Mouse (Mus musculus): ENCODE data around the gene Rplp0. TPM values are rescaled to one million over a fixed set of nuclear protein-coding genes. Genes with fewer than 3 reads are reported as not detected.
"Not testable (repeated sequence)": the region's sequence is repeated elsewhere in the genome, so short reads cannot be mapped to it uniquely, and the experiment has no call there.

Gene Rplp0
- polyA plus RNA-seq, 1 experiment from 2014 or later, result 1,345 TPM

GRCm38 (mm10) chr5:115563771-115564585 is 4.7 kb downstream of the Rplp0 start:
- peak overlapping the region; percentile 99; the same call in 1 of the 2 replicates for H3K4me3 ChIP-seq
- H3K27me3 ChIP-seq (ENCODE audit: insufficient read depth, poor library complexity, severe bottlenecking), result no peaks in the 10 kb centered on the region
- H3K27ac ChIP-seq, result no peak overlapping the region
- H3K36me3 ChIP-seq, result peaks cover 44% of the 10 kb centered on the region
- no peaks in the 10 kb centered on the region for H3K9me3 ChIP-seq
- no peak for DNase-seq (ENCODE audit: low spot score)
- 40% methylated on average over 5 of the region's 5 CpGs for WGBS
- H3K4me1 ChIP-seq, result peaks cover 43% of the 10 kb centered on the region

GRCm38 (mm10) chr5:115564737-115565393 is 5.6 kb downstream of the Rplp0 start, which contains the start of gene Gcn1l1:
Gene Gcn1l1, plus strand, starts transcription at chr5:115565254.
- DNase-seq (ENCODE audit: low spot score), result peak; percentile 90
- 6% methylated on average over 55 of the region's 55 CpGs for WGBS
- Histone ChIP-seq H3K9me3 (no peaks in the 10 kb centered on the region), H3K27me3 (ENCODE audit: insufficient read depth, poor library complexity, severe bottlenecking) (no peaks in the 10 kb centered on the region), H3K27ac (peak within 1 kb of the TSS; percentile 93), H3K4me3 (peak within 1 kb of the TSS; percentile 99), H3K36me3 (peaks cover 44% of the 10 kb centered on the region), H3K4me1 (peaks cover 51% of the 10 kb centered on the region)

GRCm38 (mm10) chr5:115565403-115565802 is 6.1 kb downstream of the Rplp0 start:
- WGBS, result under 1% methylated on average over 33 of the region's 46 CpGs
- Histone ChIP-seq H3K27me3 (ENCODE audit: insufficient read depth, poor library complexity, severe bottlenecking) (no peaks in the 10 kb centered on the region), H3K9me3 (no peaks in the 10 kb centered on the region), H3K27ac (peak overlapping the region; percentile 93), H3K36me3 (peaks cover 43% of the 10 kb centered on the region), H3K4me1 (peaks cover 49% of the 10 kb centered on the region), H3K4me3 (peak overlapping the region; percentile 99)
- no peak for DNase-seq (ENCODE audit: low spot score)

GRCm38 (mm10) chr5:115568681-115569080 is 9.4 kb downstream of the Rplp0 start:
- no peak overlapping the region for H3K4me3 ChIP-seq
- DNase-seq (ENCODE audit: low spot score), result no peak
- no peaks in the 10 kb centered on the region for H3K9me3 ChIP-seq
- no peaks in the 10 kb centered on the region for H3K27me3 ChIP-seq (ENCODE audit: insufficient read depth, poor library complexity, severe bottlenecking)
- WGBS, result 59% methylated on average over 10 of the region's 10 CpGs
- peaks cover 53% of the 10 kb centered on the region for H3K4me1 ChIP-seq
- peaks cover 39% of the 10 kb centered on the region for H3K36me3 ChIP-seq
- peak overlapping the region; percentile 59 for H3K27ac ChIP-seq

- Histone ChIP-seq H3K27ac (peak overlapping the region; percentile 59; the same call in 1 of the 2 replicates), H3K4me1 (peaks cover 57% of the 10 kb centered on the region), H3K27me3 (ENCODE audit: insufficient read depth, poor library complexity, severe bottlenecking) (no peaks in the 10 kb centered on the region), H3K9me3 (no peaks in the 10 kb centered on the region), H3K4me3 (no peak overlapping the region), H3K36me3 (peaks cover 41% of the 10 kb centered on the region)
- 65% methylated on average over 11 of the region's 11 CpGs for WGBS
- no peak for DNase-seq (ENCODE audit: low spot score)
These were observed 10.0 kb downstream of the Rplp0 start for GRCm38 (mm10) chr5:115569308-115569707.

GRCm38 (mm10) chr5:115569721-115570120 is 10.5 kb downstream of the Rplp0 start:
- Histone ChIP-seq H3K36me3 (peaks cover 45% of the 10 kb centered on the region), H3K27ac (peak overlapping the region; percentile 59; the same call in 1 of the 2 replicates), H3K9me3 (no peaks in the 10 kb centered on the region), H3K27me3 (ENCODE audit: insufficient read depth, poor library complexity, severe bottlenecking) (no peaks in the 10 kb centered on the region), H3K4me3 (no peak overlapping the region), H3K4me1 (peaks cover 57% of the 10 kb centered on the region)
- WGBS, result 89% methylated on average over 4 of the region's 4 CpGs
- no peak for DNase-seq (ENCODE audit: low spot score)

- no peak overlapping the region for H3K27ac ChIP-seq
- WGBS, result 91% methylated on average over 7 of the region's 7 CpGs
These were observed 11.8 kb downstream of the Rplp0 start for GRCm38 (mm10) chr5:115571086-115571485.

GRCm38 (mm10) chr5:115572679-115573535 is 13.6 kb downstream of the Rplp0 start:
- Histone ChIP-seq H3K9me3 (no peaks in the 10 kb centered on the region), H3K4me1 (peaks cover 37% of the 10 kb centered on the region), H3K27ac (peak overlapping the region; percentile 81), H3K27me3 (ENCODE audit: insufficient read depth, poor library complexity, severe bottlenecking) (no peaks in the 10 kb centered on the region), H3K36me3 (peaks cover 69% of the 10 kb centered on the region), H3K4me3 (0 out of 2 replicates have a peak overlapping the region, but pooled peaks have one; percentile 18)
- peak; percentile 84 for DNase-seq (ENCODE audit: low spot score)
- 49% methylated on average over 17 of the region's 17 CpGs for WGBS

More at GRCm38 (mm10) chr5:115571086-115571485, 11.8 kb downstream of the Rplp0 start:
- Histone ChIP-seq H3K27me3 (ENCODE audit: insufficient read depth, poor library complexity, severe bottlenecking) (no peaks in the 10 kb centered on the region), H3K4me1 (peaks cover 48% of the 10 kb centered on the region), H3K9me3 (no peaks in the 10 kb centered on the region), H3K4me3 (no peak overlapping the region), H3K36me3 (peaks cover 58% of the 10 kb centered on the region)
- no peak for DNase-seq (ENCODE audit: low spot score)

GRCm38 (mm10) chr5:115574992-115575391 is 15.7 kb downstream of the Rplp0 start:
- WGBS, result 92% methylated on average over 8 of the region's 8 CpGs

GRCm38 (mm10) chr5:115577686-115578085 is 18.4 kb downstream of the Rplp0 start:
- 91% methylated on average over 4 of the region's 4 CpGs for WGBS
- peaks cover 96% of the 10 kb centered on the region for H3K36me3 ChIP-seq
- peaks cover 20% of the 10 kb centered on the region for H3K4me1 ChIP-seq
- not testable (repeated sequence) for H3K4me3 ChIP-seq; H3K27me3 ChIP-seq (ENCODE audit: insufficient read depth, poor library complexity, severe bottlenecking); DNase-seq (ENCODE audit: low spot score); H3K27ac ChIP-seq; H3K9me3 ChIP-seq

More at GRCm38 (mm10) chr5:115574992-115575391, 15.7 kb downstream of the Rplp0 start:
- peaks cover 90% of the 10 kb centered on the region for H3K36me3 ChIP-seq
- H3K4me3 ChIP-seq, result no peak overlapping the region
- H3K4me1 ChIP-seq, result peaks cover 23% of the 10 kb centered on the region
- H3K27me3 ChIP-seq (ENCODE audit: insufficient read depth, poor library complexity, severe bottlenecking), result no peaks in the 10 kb centered on the region
- DNase-seq (ENCODE audit: low spot score), result no peak
- no peaks in the 10 kb centered on the region for H3K9me3 ChIP-seq
- peak overlapping the region; percentile 38; the same call in 1 of the 2 replicates for H3K27ac ChIP-seq

- DNase-seq (ENCODE audit: low spot score), result no peak
- H3K36me3 ChIP-seq, result peaks cover 97% of the 10 kb centered on the region
- WGBS, result 94% methylated on average over 14 of the region's 14 CpGs
- no peak overlapping the region for H3K4me3 ChIP-seq
- 0 out of 2 replicates have a peak, but pooled peaks cover 11% of the 10 kb centered on the region for H3K9me3 ChIP-seq
- no peaks in the 10 kb centered on the region for H3K27me3 ChIP-seq (ENCODE audit: insufficient read depth, poor library complexity, severe bottlenecking)
- H3K27ac ChIP-seq, result no peak overlapping the region
- 0 out of 2 replicates have a peak, but pooled peaks cover 13% of the 10 kb centered on the region for H3K4me1 ChIP-seq
These were observed 19.7 kb downstream of the Rplp0 start for GRCm38 (mm10) chr5:115578922-115579321.

GRCm38 (mm10) chr5:115579363-115579762 is 20.1 kb downstream of the Rplp0 start:
- Histone ChIP-seq H3K36me3 (peaks cover 97% of the 10 kb centered on the region), H3K4me3 (no peak overlapping the region), H3K27me3 (ENCODE audit: insufficient read depth, poor library complexity, severe bottlenecking) (no peaks in the 10 kb centered on the region), H3K9me3 (0 out of 2 replicates have a peak, but pooled peaks cover 11% of the 10 kb centered on the region), H3K27ac (no peak overlapping the region), H3K4me1 (0 out of 2 replicates have a peak, but pooled peaks cover 9% of the 10 kb centered on the region)
- 80% methylated on average over 5 of the region's 5 CpGs for WGBS
- DNase-seq (ENCODE audit: low spot score), result no peak
